Mouse (Mus musculus): ENCODE results near the gene Rsu1. TPM values are rescaled to one million over a fixed set of nuclear protein-coding genes. Genes with fewer than 3 reads are reported as not detected.
A peak's percentile ranks its signal among the peaks of the same experiment; 100 is the strongest.
"Not testable (repeated sequence)": the region's sequence is repeated elsewhere in the genome, so short reads cannot be mapped to it uniquely, and the experiment has no call there.

The Rsu1 gene
- polyA plus RNA-seq, 1 experiment from 2014 or later: 78.9 TPM

DNA sequence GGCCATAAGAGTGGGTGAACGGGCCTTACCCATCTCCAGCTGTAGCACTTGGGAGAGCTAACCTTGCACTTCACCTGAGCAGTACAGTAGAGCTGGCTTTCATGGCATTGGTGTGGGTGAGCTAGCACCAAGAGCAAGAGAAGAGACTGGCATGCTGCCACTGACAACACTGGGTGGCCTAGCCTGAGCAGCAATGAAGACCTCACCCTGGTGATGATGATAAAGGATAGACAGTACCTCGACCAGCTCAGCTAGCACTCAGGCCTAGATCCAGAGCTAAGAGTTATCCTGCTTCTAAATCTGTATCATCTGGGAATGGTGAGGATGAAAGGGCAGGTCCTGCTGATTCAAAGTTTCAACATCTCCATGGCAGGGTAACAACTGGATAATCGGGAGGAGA is 88.1 kb downstream of the Rsu1 start:
- Histone ChIP-seq H3K9ac (0 out of 2 replicates have a peak overlapping the region, but pooled peaks have one; percentile 9), H3K4me1 (replicated peaks) (peaks cover 15% of the 10 kb centered on the region), H3K9me3 (replicated peaks) (no peaks in the 10 kb centered on the region), H3K4me3 (replicated peaks) (no peak overlapping the region), H3K36me3 (no peaks in the 10 kb centered on the region), H3K27me3 (no peaks in the 10 kb centered on the region), H3K27ac (peak overlapping the region; percentile 54), H3K4me2 (no peak overlapping the region)
- WGBS (ENCODE audit: insufficient replicate concordance): 68% methylated on average over 3 of the region's 3 CpGs
- peak; percentile 30 for ATAC-seq (ENCODE audit: low read depth)
- DNase-seq: no peak

DNA sequence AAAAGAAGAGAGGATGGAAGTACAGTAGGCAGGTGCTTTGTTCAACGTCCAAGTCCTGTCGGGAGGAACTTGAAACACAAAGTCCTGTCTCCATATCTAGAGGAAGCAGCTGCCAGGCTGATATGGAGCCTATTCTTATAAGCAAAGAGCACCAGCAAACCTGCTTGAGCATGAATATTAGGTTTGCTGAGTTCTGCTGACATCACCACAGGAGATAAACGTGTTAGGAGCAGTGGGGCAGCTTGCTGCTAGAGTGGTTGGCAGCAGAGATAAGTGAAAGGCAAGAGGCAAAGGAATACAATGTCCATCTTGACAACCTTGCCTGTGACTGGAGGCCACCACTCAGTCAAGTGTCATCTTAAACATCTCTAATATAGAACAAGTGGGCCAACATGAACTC is 89.3 kb downstream of the Rsu1 start:
- not testable (repeated sequence) for H3K27me3 ChIP-seq; H3K4me3 ChIP-seq (replicated peaks); H3K9ac ChIP-seq; H3K4me2 ChIP-seq; DNase-seq; H3K9me3 ChIP-seq (replicated peaks); H3K36me3 ChIP-seq; H3K27ac ChIP-seq
- 14% methylated on average over 1 of the region's 3 CpGs for WGBS (ENCODE audit: insufficient replicate concordance)
- ATAC-seq (ENCODE audit: low read depth): peak; percentile 94
- H3K4me1 ChIP-seq (replicated peaks): peaks cover 15% of the 10 kb centered on the region

DNA sequence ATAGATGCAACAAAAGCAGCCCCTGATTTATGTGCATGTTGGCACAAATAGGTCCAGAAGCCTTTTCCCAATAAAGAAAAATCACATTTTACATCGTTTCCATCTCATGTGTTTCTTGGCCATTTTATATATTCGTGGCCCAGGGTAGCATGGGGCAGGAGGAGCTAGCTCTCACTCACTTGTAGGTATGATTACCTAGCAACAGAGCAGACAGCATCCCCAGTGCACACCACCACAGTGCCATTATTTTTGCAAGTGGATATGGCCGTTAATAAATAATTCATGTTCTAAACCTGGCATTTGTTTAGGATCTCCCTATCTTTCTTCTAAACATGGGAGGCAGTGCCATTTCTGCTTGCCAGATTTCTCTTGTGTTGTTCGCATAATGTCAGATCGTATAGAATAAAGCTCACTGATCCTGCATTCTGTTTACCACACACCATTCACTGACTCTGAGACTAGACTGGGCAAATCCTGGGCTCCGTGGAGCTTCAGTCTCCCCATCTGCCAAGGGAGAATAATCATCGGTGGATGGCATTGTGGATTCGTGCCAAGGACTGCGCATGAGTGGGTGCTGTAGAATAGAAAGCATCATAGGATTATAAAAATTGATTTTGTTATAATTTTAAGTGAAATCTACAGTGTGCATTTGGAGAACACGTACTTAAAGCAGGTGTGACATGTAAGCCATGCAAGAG is 93.4 kb downstream of the Rsu1 start:
- Histone ChIP-seq H3K27me3 (no peaks in the 10 kb centered on the region), H3K4me2 (no peak overlapping the region), H3K4me1 (replicated peaks) (peaks cover 6% of the 10 kb centered on the region), H3K9me3 (replicated peaks) (no peaks in the 10 kb centered on the region), H3K4me3 (replicated peaks) (no peak overlapping the region), H3K36me3 (peaks cover 2% of the 10 kb centered on the region; the same call in 1 of the 2 replicates), H3K9ac (no peak overlapping the region), H3K27ac (no peak overlapping the region)
- 82% methylated on average over 10 of the region's 10 CpGs for WGBS (ENCODE audit: insufficient replicate concordance)
- DNase-seq (no peak), ATAC-seq (ENCODE audit: low read depth) (no peak)

DNA sequence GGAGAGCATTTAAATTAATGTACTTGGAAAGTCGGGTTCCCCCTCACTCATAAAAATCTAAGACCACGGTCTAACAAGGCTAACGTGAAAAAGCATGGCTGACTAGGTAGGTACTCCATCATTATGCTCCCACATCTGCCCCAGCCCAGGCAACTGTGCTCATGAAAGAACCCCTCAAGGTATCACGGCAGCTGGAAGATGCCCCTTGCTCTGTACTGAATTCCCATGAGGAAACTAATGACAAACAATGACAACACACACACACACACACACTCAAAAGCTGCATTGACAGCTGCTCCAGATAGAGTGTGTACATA is 95.0 kb downstream of the Rsu1 start:
- Histone ChIP-seq H3K9me3 (replicated peaks) (no peaks in the 10 kb centered on the region), H3K4me3 (replicated peaks) (no peak overlapping the region), H3K27me3 (no peaks in the 10 kb centered on the region), H3K27ac (no peak overlapping the region), H3K36me3 (peaks cover 2% of the 10 kb centered on the region; the same call in 1 of the 2 replicates), H3K9ac (no peak overlapping the region), H3K4me2 (no peak overlapping the region), H3K4me1 (replicated peaks) (no peaks in the 10 kb centered on the region)
- ATAC-seq (ENCODE audit: low read depth): no peak
- DNase-seq: no peak
- WGBS (ENCODE audit: insufficient replicate concordance): 80% methylated on average over 4 of the region's 4 CpGs

DNA sequence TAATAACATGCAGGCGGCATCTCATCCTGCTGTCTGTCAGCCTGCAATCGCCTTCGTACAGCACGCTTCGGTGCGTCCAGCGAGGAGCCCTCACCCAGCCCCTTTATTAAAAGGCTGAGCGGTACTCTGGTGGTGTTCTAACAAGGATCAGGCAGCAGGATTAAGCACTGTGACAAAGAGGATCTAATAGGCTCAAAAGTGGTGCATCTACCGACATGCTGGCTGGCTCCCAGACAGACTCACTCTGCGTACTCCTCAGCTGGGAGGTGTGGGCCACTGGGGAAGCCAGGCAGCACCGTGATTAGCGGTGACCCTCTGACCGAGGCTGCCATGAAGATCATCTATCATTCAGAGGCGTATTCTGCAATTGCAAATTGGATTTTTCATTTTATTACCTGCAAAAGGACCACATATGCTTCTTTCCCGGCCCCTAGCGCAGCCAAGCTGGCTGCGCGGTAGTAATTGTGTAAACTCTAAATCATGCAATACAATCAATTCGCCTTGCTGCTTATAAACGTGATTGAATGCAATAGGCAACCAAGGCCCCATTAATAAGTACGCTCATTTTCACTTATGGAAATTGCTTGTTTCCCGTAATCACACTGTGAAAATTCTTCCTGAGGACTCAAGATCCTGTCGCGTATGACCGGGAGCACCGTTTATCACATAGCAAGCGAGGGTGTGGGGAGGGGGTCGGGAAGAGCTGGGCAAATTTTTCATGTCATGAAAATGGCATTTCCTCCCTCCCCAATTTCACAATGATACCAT is 95.5 kb downstream of the Rsu1 start:
- no peak overlapping the region for H3K4me2 ChIP-seq
- peaks cover 2% of the 10 kb centered on the region; the same call in 1 of the 2 replicates for H3K36me3 ChIP-seq
- DNase-seq: no peak
- no peaks in the 10 kb centered on the region for H3K4me1 ChIP-seq (replicated peaks)
- H3K9ac ChIP-seq: no peak overlapping the region
- H3K4me3 ChIP-seq (replicated peaks): no peak overlapping the region
- no peak for ATAC-seq (ENCODE audit: low read depth)
- 84% methylated on average over 28 of the region's 28 CpGs for WGBS (ENCODE audit: insufficient replicate concordance)
- H3K27me3 ChIP-seq: no peaks in the 10 kb centered on the region
- H3K27ac ChIP-seq: no peak overlapping the region
- no peaks in the 10 kb centered on the region for H3K9me3 ChIP-seq (replicated peaks)

DNA sequence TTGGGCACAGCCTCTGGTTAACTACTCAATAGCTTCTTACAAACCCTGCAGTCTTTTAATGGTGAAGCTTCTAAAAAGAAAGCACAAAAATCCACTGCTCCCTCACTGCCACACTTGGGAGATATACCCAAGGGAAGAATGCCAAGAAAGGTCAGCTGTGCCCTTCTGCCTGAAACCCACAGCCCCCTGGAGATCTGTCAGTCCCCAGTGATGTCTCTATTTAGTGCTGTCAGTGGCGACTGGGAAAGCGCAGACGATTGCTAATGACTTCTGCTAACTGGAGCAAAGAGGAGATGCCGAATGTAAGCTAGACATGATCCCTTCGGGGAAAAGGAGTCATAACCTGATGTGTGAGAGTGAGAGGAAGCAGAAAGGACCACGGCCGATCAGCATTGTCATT is 96.8 kb downstream of the Rsu1 start:
- Histone ChIP-seq H3K4me1 (replicated peaks) (no peaks in the 10 kb centered on the region), H3K36me3 (peaks cover 2% of the 10 kb centered on the region; the same call in 1 of the 2 replicates), H3K9ac (no peak overlapping the region), H3K9me3 (replicated peaks) (no peaks in the 10 kb centered on the region), H3K27ac (no peak overlapping the region), H3K27me3 (no peaks in the 10 kb centered on the region), H3K4me2 (no peak overlapping the region), H3K4me3 (replicated peaks) (no peak overlapping the region)
- ATAC-seq (ENCODE audit: low read depth) (no peak), DNase-seq (no peak)
- WGBS (ENCODE audit: insufficient replicate concordance): 72% methylated on average over 7 of the region's 7 CpGs

DNA sequence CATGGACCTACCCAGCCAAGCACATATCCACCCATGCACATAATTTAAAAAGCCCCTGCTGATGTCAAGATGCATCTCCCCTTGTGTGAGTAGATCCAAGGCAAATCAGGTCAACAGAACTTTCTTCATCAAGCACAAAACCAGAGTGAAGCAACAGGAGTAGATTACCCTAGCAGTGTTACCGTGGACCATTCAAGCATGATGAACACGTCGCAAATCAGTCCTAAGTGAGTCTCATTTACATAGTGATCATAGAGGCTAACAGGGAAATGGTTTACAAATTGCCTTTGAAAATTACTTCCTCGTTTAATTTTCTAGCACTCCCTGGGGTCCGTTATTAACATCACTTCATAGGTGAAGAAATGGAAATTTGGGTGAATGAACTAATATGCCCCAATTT is 100.6 kb downstream of the Rsu1 start:
- WGBS (ENCODE audit: insufficient replicate concordance): 78% methylated on average over 5 of the region's 5 CpGs
- DNase-seq (no peak), ATAC-seq (ENCODE audit: low read depth) (no peak)
- H3K27ac ChIP-seq: no peak overlapping the region
- H3K9me3 ChIP-seq (replicated peaks): no peaks in the 10 kb centered on the region
- no peaks in the 10 kb centered on the region for H3K4me1 ChIP-seq (replicated peaks)
- no peak overlapping the region for H3K4me3 ChIP-seq (replicated peaks)
- H3K4me2 ChIP-seq: no peak overlapping the region
- H3K36me3 ChIP-seq: no peaks in the 10 kb centered on the region
- H3K27me3 ChIP-seq: no peaks in the 10 kb centered on the region
- no peak overlapping the region for H3K9ac ChIP-seq

DNA sequence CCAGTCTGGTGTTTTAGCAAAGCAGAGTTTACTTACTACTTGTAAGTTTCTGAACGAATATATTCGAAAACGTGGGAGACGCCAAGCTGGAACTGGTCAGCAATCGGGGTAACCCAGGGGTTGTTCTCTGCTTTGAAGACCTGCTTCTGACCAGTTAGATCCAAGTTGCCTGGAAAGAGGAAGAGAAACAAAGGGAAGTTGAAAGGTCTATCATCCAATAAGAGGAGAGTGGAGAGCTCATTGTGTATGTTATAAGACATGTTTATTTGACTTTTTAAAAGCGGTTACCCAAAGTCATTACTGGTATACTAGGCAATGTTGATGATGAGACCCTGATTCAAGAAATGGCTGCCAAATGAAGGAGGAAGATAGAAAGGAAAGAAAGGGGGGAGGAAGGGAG is 101.3 kb downstream of the Rsu1 start:
- ATAC-seq (ENCODE audit: low read depth) (no peak), DNase-seq (no peak)
- Histone ChIP-seq H3K9ac (no peak overlapping the region), H3K4me3 (replicated peaks) (no peak overlapping the region), H3K4me1 (replicated peaks) (no peaks in the 10 kb centered on the region), H3K9me3 (replicated peaks) (no peaks in the 10 kb centered on the region), H3K36me3 (no peaks in the 10 kb centered on the region), H3K27me3 (no peaks in the 10 kb centered on the region), H3K4me2 (no peak overlapping the region), H3K27ac (no peak overlapping the region)
- WGBS (ENCODE audit: insufficient replicate concordance): 79% methylated on average over 6 of the region's 6 CpGs

DNA sequence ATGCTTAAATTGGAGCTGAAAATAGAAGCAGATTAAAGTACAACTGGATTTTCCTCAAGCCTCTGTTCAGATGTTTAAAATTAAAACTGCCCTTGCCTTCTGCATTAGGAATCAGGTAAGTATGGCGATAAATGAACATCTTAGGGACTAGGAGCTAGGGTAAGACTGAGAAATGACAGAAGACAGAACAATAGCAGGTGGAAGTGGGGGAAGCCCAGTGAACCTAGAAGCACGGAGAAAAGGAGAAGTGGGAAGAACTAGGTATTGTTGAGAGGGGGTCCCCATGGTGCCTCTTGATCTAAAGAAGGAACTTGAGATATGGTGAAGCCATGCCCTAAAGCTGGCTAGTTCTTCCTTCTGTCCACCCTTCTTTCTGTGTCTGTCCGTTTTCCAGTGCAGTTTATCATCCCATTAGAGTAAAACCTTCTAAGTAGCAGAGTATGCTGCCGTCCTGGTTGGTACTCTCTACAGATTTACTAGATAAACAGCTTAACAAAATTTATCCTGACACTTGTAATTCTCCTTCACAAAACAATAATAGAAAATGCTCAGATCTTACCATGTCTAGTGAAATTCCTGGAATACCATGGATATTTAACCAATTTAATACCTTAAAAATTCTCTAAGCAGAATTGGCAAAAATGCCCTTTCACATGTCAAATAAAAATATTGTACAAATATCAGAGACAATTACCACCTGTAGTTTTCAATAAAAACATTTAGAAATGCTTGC is 101.9 kb downstream of the Rsu1 start:
- no peak for ATAC-seq (ENCODE audit: low read depth)
- DNase-seq: no peak
- H3K36me3 ChIP-seq: no peaks in the 10 kb centered on the region
- H3K4me1 ChIP-seq (replicated peaks): no peaks in the 10 kb centered on the region
- no peaks in the 10 kb centered on the region for H3K9me3 ChIP-seq (replicated peaks)
- H3K4me2 ChIP-seq: no peak overlapping the region
- H3K9ac ChIP-seq: no peak overlapping the region
- 41% methylated on average over 4 of the region's 4 CpGs for WGBS (ENCODE audit: insufficient replicate concordance)
- no peak overlapping the region for H3K4me3 ChIP-seq (replicated peaks)
- H3K27ac ChIP-seq: no peak overlapping the region
- no peaks in the 10 kb centered on the region for H3K27me3 ChIP-seq

DNA sequence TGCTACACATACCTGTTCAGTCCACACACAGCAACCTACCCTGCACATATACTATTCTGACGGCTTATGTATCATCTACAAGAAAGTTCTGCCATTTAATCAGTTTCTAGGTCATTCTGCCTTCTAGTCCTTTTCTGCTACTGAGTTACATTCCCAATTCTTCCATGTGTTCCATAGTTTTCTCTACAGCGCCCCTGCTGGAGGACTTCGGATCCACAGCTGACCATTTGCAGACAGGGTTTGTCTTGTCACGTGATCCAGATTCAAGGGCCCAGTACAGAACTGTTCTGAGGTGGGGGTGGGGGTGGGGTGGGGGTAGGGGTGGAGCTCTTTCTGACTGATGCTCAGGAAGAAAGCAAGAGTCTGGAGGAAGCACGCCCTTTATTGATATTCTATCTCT is 102.5 kb downstream of the Rsu1 start:
- Histone ChIP-seq H3K4me2 (no peak overlapping the region), H3K27me3 (no peaks in the 10 kb centered on the region), H3K9me3 (replicated peaks) (no peaks in the 10 kb centered on the region), H3K27ac (no peak overlapping the region), H3K36me3 (no peaks in the 10 kb centered on the region), H3K4me1 (replicated peaks) (no peaks in the 10 kb centered on the region), H3K9ac (no peak overlapping the region), H3K4me3 (replicated peaks) (no peak overlapping the region)
- 36% methylated on average over 5 of the region's 5 CpGs for WGBS (ENCODE audit: insufficient replicate concordance)
- DNase-seq: peak; percentile 35
- ATAC-seq (ENCODE audit: low read depth): no peak

DNA sequence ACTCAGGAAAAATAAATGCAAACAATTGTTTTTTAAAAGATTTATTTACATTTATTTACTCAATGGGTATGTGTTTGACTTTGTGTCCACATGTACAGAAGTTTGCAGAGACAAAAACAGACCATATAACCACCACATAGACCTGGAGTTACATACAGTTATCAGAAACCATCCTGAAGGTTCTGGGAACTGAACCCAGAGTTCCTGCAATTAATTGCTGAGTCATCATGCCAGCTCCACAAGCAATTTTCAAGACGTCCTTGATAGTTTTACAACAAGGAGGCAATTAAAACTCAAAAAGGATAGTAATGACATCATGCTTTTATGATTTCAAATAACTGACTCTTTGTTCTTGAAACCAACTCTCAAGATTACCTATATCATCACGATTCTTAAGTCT is 109.5 kb downstream of the Rsu1 start:
- Histone ChIP-seq H3K4me2 (no peak overlapping the region), H3K36me3 (no peaks in the 10 kb centered on the region), H3K27me3 (no peaks in the 10 kb centered on the region), H3K9ac (no peak overlapping the region), H3K4me1 (replicated peaks) (no peaks in the 10 kb centered on the region; the same call in 1 of the 2 replicates), H3K9me3 (replicated peaks) (no peaks in the 10 kb centered on the region), H3K4me3 (replicated peaks) (no peak overlapping the region), H3K27ac (no peak overlapping the region)
- ATAC-seq (ENCODE audit: low read depth) (no peak), DNase-seq (no peak)
- WGBS (ENCODE audit: insufficient replicate concordance): 56% methylated on average over 2 of the region's 2 CpGs

Data from liver, embryonic 13.5 days (tissue).